Mouse (Mus musculus) embryonic fibroblast, embryonic 13.5 days (primary cell): ENCODE results near the gene Asb3.

Source experiments
- CTCF ChIP-seq: IDR thresholded peaks from 2 replicates; pipeline ENCODE4 v1.5.1; 2011; ENCODE audit warnings: mild to moderate bottlenecking, control low read depth, low read length, moderate library complexity, borderline replicate concordance; ENCODE audit not compliant: insufficient read depth
- POLR2A ChIP-seq: IDR thresholded peaks from 2 replicates; pipeline ENCODE4 v1.6.1; 2011; ENCODE audit warnings: low read depth, mild to moderate bottlenecking, control low read depth, low read length, moderate library complexity

- TF ChIP-seq POLR2A (no peak), CTCF (no peak)
Measured at GRCm38 (mm10) chr11:30986625-30987017, 101.4 kb downstream of the Asb3 start.
